In genomic region chr8:126895133-126895532, GRCm38 (mm10) we compare ENCODE assay signal across 9 mouse cellular contexts. TPM values are rescaled to one million over a fixed set of nuclear protein-coding genes. Genes with fewer than 3 reads are reported as not detected.
DNase-seq lines count a peak whose midpoint lies in the region; ATAC-seq and TF ChIP-seq lines count a peak whose summit lies in the region.
"Had no signal": no experiment of that assay in that cellular context is flagged by ENCODE, and none has a peak within 500 bp of the region (broad histone marks: within the 10 kb centered on the region; RNA-seq: fewer than 3 reads in every experiment).

No protein-coding gene starts in this region.

- WGBS in midbrain, postnatal 0 days = 61% methylated on average over 6 of the region's 6 CpGs
- WGBS in midbrain, embryonic 11.5 days = 75% methylated on average over 6 of the region's 6 CpGs
- WGBS in stomach, postnatal 0 days = 35% methylated on average over 6 of the region's 6 CpGs
- 46% methylated on average over 6 of the region's 6 CpGs for WGBS in neural tube, embryonic 15.5 days

- H3K4me2 ChIP-seq in midbrain, postnatal 0 days (ENCODE audit: low read depth, low read length, poor library complexity, severe bottlenecking) = no peak overlapping the region
- no peak overlapping the region for H3K4me2 ChIP-seq in midbrain, embryonic 11.5 days
- H3K4me2 ChIP-seq in stomach, postnatal 0 days (replicated peaks; ENCODE audit: low read depth) = no peak overlapping the region
- no peak overlapping the region for H3K4me2 ChIP-seq in neural tube, embryonic 15.5 days
- H3K4me2 ChIP-seq: liver, embryonic 15.5 days had no signal

- H3K36me3 ChIP-seq in midbrain, postnatal 0 days (ENCODE audit: insufficient read depth, low read length) = no peaks in the 10 kb centered on the region
- no peaks in the 10 kb centered on the region for H3K36me3 ChIP-seq in midbrain, embryonic 11.5 days (ENCODE audit: control insufficient read depth, insufficient read depth, low read length)
- no peaks in the 10 kb centered on the region for H3K36me3 ChIP-seq in stomach, postnatal 0 days (ENCODE audit: control insufficient read depth, insufficient read depth, low read length)
- H3K36me3 ChIP-seq in neural tube, embryonic 15.5 days = no peaks in the 10 kb centered on the region
- H3K36me3 ChIP-seq: liver, embryonic 15.5 days had no signal

- H3K4me1 ChIP-seq in midbrain, postnatal 0 days (ENCODE audit: insufficient read depth, low read length) = no peaks in the 10 kb centered on the region
- H3K4me1 ChIP-seq in midbrain, embryonic 11.5 days (ENCODE audit: control insufficient read depth, insufficient read depth, low read length) = no peaks in the 10 kb centered on the region
- H3K4me1 ChIP-seq in stomach, postnatal 0 days (replicated peaks; ENCODE audit: control insufficient read depth, insufficient read depth) = no peaks in the 10 kb centered on the region
- H3K4me1 ChIP-seq in neural tube, embryonic 15.5 days = peaks cover 9% of the 10 kb centered on the region; the same call in 1 of the 2 replicates

- no peak for TF ChIP-seq CTCF in midbrain, postnatal 0 days (IDR thresholded peaks at IDR 0.05)
- TF ChIP-seq CTCF in stomach, postnatal 0 days (IDR thresholded peaks at IDR 0.05; ENCODE audit: low read depth) = no peak

- no peaks in the 10 kb centered on the region for H3K9me3 ChIP-seq in midbrain, postnatal 0 days (ENCODE audit: low read length)
- H3K9me3 ChIP-seq in midbrain, embryonic 11.5 days (ENCODE audit: control insufficient read depth, low read length) = no peaks in the 10 kb centered on the region
- no peaks in the 10 kb centered on the region for H3K9me3 ChIP-seq in stomach, postnatal 0 days (ENCODE audit: control insufficient read depth, low read length)
- no peaks in the 10 kb centered on the region for H3K9me3 ChIP-seq in neural tube, embryonic 15.5 days (replicated peaks)
- H3K9me3 ChIP-seq: liver, embryonic 15.5 days had no signal

- H3K27me3 ChIP-seq in midbrain, postnatal 0 days (ENCODE audit: insufficient read depth, low read length) = no peaks in the 10 kb centered on the region
- H3K27me3 ChIP-seq in midbrain, embryonic 11.5 days (ENCODE audit: control insufficient read depth, insufficient read depth, low read length) = no peaks in the 10 kb centered on the region
- no peaks in the 10 kb centered on the region for H3K27me3 ChIP-seq in stomach, postnatal 0 days (ENCODE audit: control insufficient read depth, insufficient read depth, low read length)
- no peaks in the 10 kb centered on the region for H3K27me3 ChIP-seq in neural tube, embryonic 15.5 days (replicated peaks)
- H3K27me3 ChIP-seq: liver, embryonic 15.5 days had no signal

- no peak for ATAC-seq in midbrain, postnatal 0 days (ENCODE audit: low FRiP score)
- ATAC-seq in midbrain, embryonic 11.5 days (ENCODE audit: low FRiP score) = no peak
- peak; percentile 49; the same call in 1 of the 2 replicates for ATAC-seq in stomach, postnatal 0 days (ENCODE audit: low FRiP score, low TSS enrichment)
- ATAC-seq in neural tube, embryonic 15.5 days (ENCODE audit: low FRiP score) = no peak

- H3K4me3 ChIP-seq in midbrain, postnatal 0 days (ENCODE audit: low read depth, low read length) = no peak overlapping the region
- H3K4me3 ChIP-seq in midbrain, embryonic 11.5 days (ENCODE audit: low read depth, low read length) = no peak overlapping the region
- H3K4me3 ChIP-seq in stomach, postnatal 0 days (ENCODE audit: low read depth, low read length) = no peak overlapping the region
- no peak overlapping the region for H3K4me3 ChIP-seq in neural tube, embryonic 15.5 days (replicated peaks)
- H3K4me3 ChIP-seq: liver, embryonic 15.5 days had no signal

- no peak overlapping the region for H3K27ac ChIP-seq in midbrain, postnatal 0 days (ENCODE audit: low read depth, low read length)
- H3K27ac ChIP-seq in midbrain, embryonic 11.5 days (ENCODE audit: low read depth, low read length) = no peak overlapping the region
- no peak overlapping the region for H3K27ac ChIP-seq in stomach, postnatal 0 days (replicated peaks)
- H3K27ac ChIP-seq in neural tube, embryonic 15.5 days (replicated peaks) = no peak overlapping the region; the same call in 1 of the 2 replicates
- H3K27ac ChIP-seq: liver, embryonic 15.5 days had no signal

- peak; percentile 64 to 84 for DNase-seq in adrenal gland, adult (ENCODE audit: inconsistent age in 2 of 2, low spot score in 1 of 2)
- no peak for DNase-seq in adrenal gland, adult 8-10 months
- peak; percentile 61 for DNase-seq in midbrain, postnatal 0 days (ENCODE audit: low spot score)
- DNase-seq in midbrain, embryonic 11.5 days (ENCODE audit: low spot score, missing footprints) = no peak
- peak; percentile 54 to 80 for DNase-seq in left cerebral cortex, adult 9 months (ENCODE audit: low spot score in 2 of 2)
- no peak for DNase-seq in stomach, postnatal 0 days (ENCODE audit: low spot score)
- no peak for DNase-seq in neural tube, embryonic 10.5 days (ENCODE audit: extremely low spot score, low spot score)

- no peak overlapping the region for H3K9ac ChIP-seq in midbrain, postnatal 0 days (replicated peaks; ENCODE audit: low read length, poor library complexity, severe bottlenecking)
- H3K9ac ChIP-seq in midbrain, embryonic 11.5 days (ENCODE audit: low read length) = no peak overlapping the region
- H3K9ac ChIP-seq in stomach, postnatal 0 days (ENCODE audit: low read length) = no peak overlapping the region
- H3K9ac ChIP-seq in neural tube, embryonic 15.5 days (replicated peaks) = no peak overlapping the region
- H3K9ac ChIP-seq: liver, embryonic 15.5 days had no signal

- no peak for TF ChIP-seq EP300 in stomach, postnatal 0 days (optimal IDR thresholded peaks at IDR 0.05)

RNA-seq across cellular contexts. Expression of gene Tomm20, which starts 50.5 kb away (rescaled TPM):
- total RNA-seq in adrenal gland, adult 8-10 months (2022) = 100 to 1,000 TPM; 133 to 185 (median 152) TPM
- total RNA-seq in midbrain, postnatal 0 days (2014; rRNA removed) = 149 and 190 TPM in 2 replicates
- polyA plus RNA-seq in midbrain, postnatal 0 days (2015; fragmentation: Nextera tagmentation; extraction: Ambion mirVana) = 236 TPM in 2 replicates
- 239 and 240 TPM in 2 replicates for polyA plus RNA-seq in midbrain, embryonic 11.5 days (2014; fragmentation: Nextera tagmentation; extraction: Ambion mirVana)
- 158 and 175 TPM in 2 replicates for polyA plus RNA-seq in stomach, postnatal 0 days (2015; fragmentation: Nextera tagmentation; extraction: Ambion mirVana)
- 225 and 227 TPM in 2 replicates for polyA plus RNA-seq in neural tube, embryonic 15.5 days (2015; fragmentation: Nextera tagmentation; extraction: Ambion mirVana)

Comparison
In these comparisons a context has a peak if more than half of its experiments do, and no peak if none do; other contexts are left out.
1. DNase-seq: peak in adrenal gland, adult (2 of 2), midbrain, postnatal 0 days (single experiment) and left cerebral cortex, adult 9 months (2 of 2); none in adrenal gland, adult 8-10 months (single experiment), midbrain, embryonic 11.5 days (single experiment), stomach, postnatal 0 days (single experiment) and neural tube, embryonic 10.5 days (single experiment).